21 mouse cellular contexts compared by ENCODE assay signal in the genomic region with DNA sequence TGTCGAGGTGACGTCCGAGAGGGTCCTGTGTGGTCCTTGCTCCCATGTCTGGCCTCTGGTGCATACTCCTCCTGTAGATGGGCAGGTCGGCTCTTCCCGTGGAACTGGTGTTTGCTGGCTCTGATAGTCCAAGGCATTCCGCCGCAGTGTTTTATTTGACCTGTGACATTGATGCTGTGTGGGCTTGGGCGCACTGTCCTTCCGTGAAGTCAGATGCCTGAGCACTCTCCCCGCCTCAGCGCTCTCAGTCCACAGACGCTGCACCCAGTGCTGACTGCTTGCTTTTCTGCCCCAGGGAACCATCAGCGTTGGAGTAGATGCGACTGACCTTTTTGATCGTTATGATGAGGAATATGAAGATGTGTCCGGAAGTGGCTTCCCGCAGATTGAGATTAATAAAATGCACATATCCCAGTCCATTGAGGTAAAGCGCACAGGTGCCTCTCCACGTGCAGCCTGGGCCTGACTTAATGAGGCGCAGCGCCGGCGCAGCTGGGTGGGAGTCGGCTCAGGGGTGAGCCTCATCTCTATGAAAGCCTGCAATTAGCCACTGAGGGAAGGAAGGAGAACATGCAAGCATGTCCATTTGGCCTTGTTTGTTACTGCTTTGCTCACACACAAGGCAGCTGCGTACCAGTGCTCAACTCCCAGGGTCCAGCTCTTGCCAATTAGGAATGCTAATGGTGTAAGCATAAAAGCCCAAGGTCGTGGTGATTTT. TPM values are rescaled to one million over a fixed set of nuclear protein-coding genes. Genes with fewer than 3 reads are reported as not detected.
A peak's percentile ranks its signal among the peaks of the same experiment; 100 is the strongest.
DNase-seq lines count a peak whose midpoint lies in the region; ATAC-seq and TF ChIP-seq lines count a peak whose summit lies in the region.
"Had no signal": no experiment of that assay in that cellular context is flagged by ENCODE, and none has a peak within 500 bp of the region (broad histone marks: within the 10 kb centered on the region; RNA-seq: fewer than 3 reads in every experiment).

No protein-coding gene starts in this region.

- H3K4me1 ChIP-seq in kidney, embryonic 15.5 days = peaks cover 17% of the 10 kb centered on the region
- no peaks in the 10 kb centered on the region for H3K4me1 ChIP-seq in midbrain, embryonic 12.5 days
- no peaks in the 10 kb centered on the region for H3K4me1 ChIP-seq in midbrain, embryonic 11.5 days (ENCODE audit: control insufficient read depth, insufficient read depth, low read length)
- no peaks in the 10 kb centered on the region for H3K4me1 ChIP-seq in hindbrain, postnatal 0 days (ENCODE audit: insufficient read depth, low read length)
- H3K4me1 ChIP-seq: limb, embryonic 10.5 days had no signal

- ATAC-seq in kidney, embryonic 15.5 days (replicated peaks; ENCODE audit: low FRiP score) = peak; percentile 72
- peak; percentile 38; the same call in 1 of the 2 replicates for ATAC-seq in midbrain, embryonic 12.5 days (ENCODE audit: low FRiP score, low read depth)
- ATAC-seq in midbrain, embryonic 11.5 days (ENCODE audit: low FRiP score) = no peak
- no peak for ATAC-seq in hindbrain, postnatal 0 days
- ATAC-seq: forebrain, embryonic 14.5 days; lung, postnatal 0 days; midbrain, embryonic 16.5 days; Patski had no signal

- peak overlapping the region; percentile 69 for H3K27ac ChIP-seq in kidney, embryonic 15.5 days
- peak overlapping the region; percentile 22; the same call in 1 of the 2 replicates for H3K27ac ChIP-seq in midbrain, embryonic 12.5 days (replicated peaks)
- H3K27ac ChIP-seq in midbrain, embryonic 11.5 days (ENCODE audit: low read depth, low read length) = no peak overlapping the region
- no peak overlapping the region for H3K27ac ChIP-seq in hindbrain, postnatal 0 days
- H3K27ac ChIP-seq: heart, embryonic 10.5 days; limb, embryonic 10.5 days; liver, embryonic 14.5 days had no signal

- H3K9me3 ChIP-seq in kidney, embryonic 15.5 days (replicated peaks) = no peaks in the 10 kb centered on the region
- no peaks in the 10 kb centered on the region for H3K9me3 ChIP-seq in midbrain, embryonic 12.5 days
- H3K9me3 ChIP-seq in midbrain, embryonic 11.5 days (ENCODE audit: control insufficient read depth, low read length) = no peaks in the 10 kb centered on the region
- no peaks in the 10 kb centered on the region for H3K9me3 ChIP-seq in hindbrain, postnatal 0 days (ENCODE audit: low read length)
- H3K9me3 ChIP-seq: heart, embryonic 10.5 days; limb, embryonic 10.5 days had no signal

- no peak overlapping the region for H3K9ac ChIP-seq in kidney, embryonic 15.5 days
- H3K9ac ChIP-seq in midbrain, embryonic 12.5 days (replicated peaks) = no peak overlapping the region
- no peak overlapping the region for H3K9ac ChIP-seq in midbrain, embryonic 11.5 days (ENCODE audit: low read length)
- no peak overlapping the region for H3K9ac ChIP-seq in hindbrain, postnatal 0 days (replicated peaks; ENCODE audit: low read length)
- H3K9ac ChIP-seq: liver, embryonic 14.5 days had no signal

- no peak for TF ChIP-seq CTCF in hindbrain, postnatal 0 days (IDR thresholded peaks at IDR 0.05; ENCODE audit: low read depth)

- no peaks in the 10 kb centered on the region for H3K27me3 ChIP-seq in kidney, embryonic 15.5 days
- H3K27me3 ChIP-seq in midbrain, embryonic 12.5 days = no peaks in the 10 kb centered on the region
- no peaks in the 10 kb centered on the region for H3K27me3 ChIP-seq in midbrain, embryonic 11.5 days (ENCODE audit: control insufficient read depth, insufficient read depth, low read length)
- no peaks in the 10 kb centered on the region for H3K27me3 ChIP-seq in hindbrain, postnatal 0 days (ENCODE audit: insufficient read depth, low read length)
- H3K27me3 ChIP-seq: Patski had no signal

- peaks cover 57% of the 10 kb centered on the region for H3K36me3 ChIP-seq in kidney, embryonic 15.5 days
- peaks cover 58% of the 10 kb centered on the region for H3K36me3 ChIP-seq in midbrain, embryonic 12.5 days
- H3K36me3 ChIP-seq in midbrain, embryonic 11.5 days (ENCODE audit: control insufficient read depth, insufficient read depth, low read length) = peaks cover 22% of the 10 kb centered on the region
- peaks cover 5% of the 10 kb centered on the region for H3K36me3 ChIP-seq in hindbrain, postnatal 0 days (ENCODE audit: insufficient read depth, low read length)

- DNase-seq in kidney, adult 18-20 months = no peak
- no peak for DNase-seq in midbrain, embryonic 11.5 days (ENCODE audit: low spot score, missing footprints)
- peak; percentile 24 for DNase-seq in brain, adult 2 months (ENCODE audit: low read depth, low spot score)
- DNase-seq in hindbrain, postnatal 0 days (ENCODE audit: low spot score) = peak; percentile 24
- DNase-seq in heart, adult 11 months = no peak
- DNase-seq: adrenal gland, adult 8-10 months; cerebellum, adult 9-11 months; gastrocnemius, postnatal 36 days; heart, postnatal 10 days; kidney, adult 9 months; right cerebral cortex, adult 18-20 months; thymus, postnatal 25 days had no signal

- 50% methylated on average over 26 of the region's 26 CpGs for WGBS in kidney, embryonic 15.5 days
- WGBS in midbrain, embryonic 12.5 days = 87% methylated on average over 26 of the region's 26 CpGs
- WGBS in midbrain, embryonic 11.5 days = 94% methylated on average over 26 of the region's 26 CpGs
- WGBS in hindbrain, postnatal 0 days = 75% methylated on average over 26 of the region's 26 CpGs

- H3K4me3 ChIP-seq in kidney, embryonic 15.5 days (replicated peaks) = no peak overlapping the region
- H3K4me3 ChIP-seq in midbrain, embryonic 12.5 days = no peak overlapping the region
- H3K4me3 ChIP-seq in midbrain, embryonic 11.5 days (ENCODE audit: low read depth, low read length) = no peak overlapping the region
- no peak overlapping the region for H3K4me3 ChIP-seq in hindbrain, postnatal 0 days (ENCODE audit: low read length)
- H3K4me3 ChIP-seq: heart, embryonic 10.5 days; limb, embryonic 10.5 days had no signal

- peak overlapping the region; percentile 35 for H3K4me2 ChIP-seq in kidney, embryonic 15.5 days
- H3K4me2 ChIP-seq in midbrain, embryonic 12.5 days (replicated peaks) = no peak overlapping the region
- H3K4me2 ChIP-seq in midbrain, embryonic 11.5 days = no peak overlapping the region
- no peak overlapping the region for H3K4me2 ChIP-seq in hindbrain, postnatal 0 days (ENCODE audit: low read depth, low read length)

RNA-seq across cellular contexts. Expression of a gene that starts 20.4 kb away (rescaled TPM):
- polyA plus RNA-seq in kidney, embryonic 15.5 days (2015; fragmentation: Nextera tagmentation; extraction: Ambion mirVana) = 39.2 and 44.8 TPM in 2 replicates
- polyA plus RNA-seq in midbrain, embryonic 12.5 days (2016; fragmentation: Nextera tagmentation; extraction: Ambion mirVana) = 30.9 and 33.9 TPM in 2 replicates
- polyA plus RNA-seq in midbrain, embryonic 11.5 days (2014; fragmentation: Nextera tagmentation; extraction: Ambion mirVana) = 21.9 and 24.6 TPM in 2 replicates
- total RNA-seq in hindbrain, postnatal 0 days (2014; rRNA removed) = 12.1 and 14.9 TPM in 2 replicates
- polyA plus RNA-seq in hindbrain, postnatal 0 days (2015; fragmentation: Nextera tagmentation; extraction: Ambion mirVana) = 42.1 and 47.3 TPM in 2 replicates

RNA-seq across cellular contexts. Expression of a gene that starts 27.7 kb away (rescaled TPM):
- polyA plus RNA-seq in kidney, embryonic 15.5 days (2015; fragmentation: Nextera tagmentation; extraction: Ambion mirVana) = 31.2 and 32.1 TPM in 2 replicates
- 25.8 and 28.9 TPM in 2 replicates for polyA plus RNA-seq in midbrain, embryonic 12.5 days (2016; fragmentation: Nextera tagmentation; extraction: Ambion mirVana)
- polyA plus RNA-seq in midbrain, embryonic 11.5 days (2014; fragmentation: Nextera tagmentation; extraction: Ambion mirVana) = 21.5 and 22.9 TPM in 2 replicates
- 19.9 and 20.8 TPM in 2 replicates for total RNA-seq in hindbrain, postnatal 0 days (2014; rRNA removed)
- polyA plus RNA-seq in hindbrain, postnatal 0 days (2015; fragmentation: Nextera tagmentation; extraction: Ambion mirVana) = 14.6 and 15.0 TPM in 2 replicates

RNA-seq across cellular contexts. Expression of a gene that starts 34.9 kb away (rescaled TPM):
- 77.6 and 78.3 TPM in 2 replicates for polyA plus RNA-seq in kidney, embryonic 15.5 days (2015; fragmentation: Nextera tagmentation; extraction: Ambion mirVana)
- polyA plus RNA-seq in midbrain, embryonic 12.5 days (2016; fragmentation: Nextera tagmentation; extraction: Ambion mirVana) = 84.4 and 89.8 TPM in 2 replicates
- 79.3 and 86.8 TPM in 2 replicates for polyA plus RNA-seq in midbrain, embryonic 11.5 days (2014; fragmentation: Nextera tagmentation; extraction: Ambion mirVana)
- 94.5 and 108 TPM in 2 replicates for total RNA-seq in hindbrain, postnatal 0 days (2014; rRNA removed)
- polyA plus RNA-seq in hindbrain, postnatal 0 days (2015; fragmentation: Nextera tagmentation; extraction: Ambion mirVana) = 64.1 and 65.6 TPM in 2 replicates

RNA-seq across cellular contexts. Expression of a gene that starts 40.2 kb away (rescaled TPM):
- polyA plus RNA-seq in kidney, embryonic 15.5 days (2015; fragmentation: Nextera tagmentation; extraction: Ambion mirVana) = 11.7 and 12.5 TPM in 2 replicates
- polyA plus RNA-seq in midbrain, embryonic 12.5 days (2016; fragmentation: Nextera tagmentation; extraction: Ambion mirVana) = 4.7 and 5.4 TPM in 2 replicates
- polyA plus RNA-seq in midbrain, embryonic 11.5 days (2014; fragmentation: Nextera tagmentation; extraction: Ambion mirVana) = 2.0 and 2.6 TPM in 2 replicates
- 12.3 and 14.0 TPM in 2 replicates for total RNA-seq in hindbrain, postnatal 0 days (2014; rRNA removed)
- 4.5 and 4.8 TPM in 2 replicates for polyA plus RNA-seq in hindbrain, postnatal 0 days (2015; fragmentation: Nextera tagmentation; extraction: Ambion mirVana)

RNA-seq across cellular contexts. Expression of a gene that starts 59.1 kb away (rescaled TPM):
- polyA plus RNA-seq in kidney, embryonic 15.5 days (2015; fragmentation: Nextera tagmentation; extraction: Ambion mirVana) = 17.7 and 23.8 TPM in 2 replicates
- 20.8 and 23.4 TPM in 2 replicates for polyA plus RNA-seq in midbrain, embryonic 12.5 days (2016; fragmentation: Nextera tagmentation; extraction: Ambion mirVana)
- 21.1 and 22.5 TPM in 2 replicates for polyA plus RNA-seq in midbrain, embryonic 11.5 days (2014; fragmentation: Nextera tagmentation; extraction: Ambion mirVana)
- total RNA-seq in hindbrain, postnatal 0 days (2014; rRNA removed) = 7.0 and 8.6 TPM in 2 replicates
- 10.7 and 16.2 TPM in 2 replicates for polyA plus RNA-seq in hindbrain, postnatal 0 days (2015; fragmentation: Nextera tagmentation; extraction: Ambion mirVana)

Comparison
In these comparisons a context has a peak if more than half of its experiments do, and no peak if none do; other contexts are left out.
1. ATAC-seq: peak in kidney, embryonic 15.5 days (single experiment) and midbrain, embryonic 12.5 days (single experiment); none in midbrain, embryonic 11.5 days (single experiment) and hindbrain, postnatal 0 days (single experiment).
2. H3K27ac ChIP-seq: peak in kidney, embryonic 15.5 days (single experiment) and midbrain, embryonic 12.5 days (single experiment); none in midbrain, embryonic 11.5 days (single experiment) and hindbrain, postnatal 0 days (single experiment).
3. DNase-seq: peak in brain, adult 2 months (single experiment) and hindbrain, postnatal 0 days (single experiment); none in kidney, adult 18-20 months (single experiment), midbrain, embryonic 11.5 days (single experiment) and heart, adult 11 months (single experiment).